ENCODE assay signal across 18 mouse cellular contexts in genomic region chr6:142987616-142988015, GRCm38 (mm10). TPM values are rescaled to one million over a fixed set of nuclear protein-coding genes. Genes with fewer than 3 reads are reported as not detected.
"Had no signal": no experiment of that assay in that cellular context is flagged by ENCODE, and none has a peak within 500 bp of the region (broad histone marks: within the 10 kb centered on the region; RNA-seq: fewer than 3 reads in every experiment).

No protein-coding gene starts in this region.

- H3K36me3 ChIP-seq: kidney, embryonic 15.5 days; liver, embryonic 13.5 days; midbrain, embryonic 12.5 days; midbrain, embryonic 15.5 days; neural tube, embryonic 13.5 days had no signal

- H3K4me2 ChIP-seq: kidney, embryonic 15.5 days; liver, embryonic 13.5 days; midbrain, embryonic 12.5 days; midbrain, embryonic 15.5 days; neural tube, embryonic 13.5 days had no signal

- H3K4me1 ChIP-seq: kidney, embryonic 15.5 days; liver, embryonic 13.5 days had no signal

- H3K4me3 ChIP-seq: kidney, embryonic 15.5 days; liver, embryonic 13.5 days; midbrain, embryonic 12.5 days; midbrain, embryonic 15.5 days; myocyte; neural tube, embryonic 13.5 days had no signal

- ATAC-seq: midbrain, embryonic 15.5 days had no signal

- H3K27me3 ChIP-seq: kidney, embryonic 15.5 days; liver, embryonic 13.5 days; midbrain, embryonic 12.5 days; midbrain, embryonic 15.5 days; neural tube, embryonic 13.5 days had no signal

- H3K9me3 ChIP-seq: kidney, embryonic 15.5 days; liver, embryonic 13.5 days; midbrain, embryonic 12.5 days; midbrain, embryonic 15.5 days; neural tube, embryonic 13.5 days had no signal

- H3K27ac ChIP-seq: kidney, embryonic 15.5 days; liver, embryonic 13.5 days; midbrain, embryonic 12.5 days; midbrain, embryonic 15.5 days; neural tube, embryonic 13.5 days; stomach, postnatal 0 days had no signal

- H3K9ac ChIP-seq: kidney, embryonic 15.5 days; liver, embryonic 13.5 days; midbrain, embryonic 12.5 days; midbrain, embryonic 15.5 days; neural tube, embryonic 13.5 days had no signal

- DNase-seq: kidney, adult 11 months; kidney, adult 8-10 months; kidney, postnatal 10 days; kidney, postnatal 4 days; liver, embryonic 13.5 days; lung, adult 2 months; lung, postnatal 14 days; lung, postnatal 4 days; right cerebral cortex, postnatal 4 days; thymus, adult 18-20 months; thymus, postnatal 36 days had no signal

RNA-seq across cellular contexts. Expression of gene St8sia1, which starts 23.4 kb away (rescaled TPM):
- total RNA-seq: monocyte, adult 5-6 weeks had no signal
